Mouse (Mus musculus): Measurements from ENCODE around the gene Zfp59.
"Not testable (repeated sequence)": the region's sequence is repeated elsewhere in the genome, so short reads cannot be mapped to it uniquely, and the experiment has no call there.

The Zfp59 gene

DNA sequence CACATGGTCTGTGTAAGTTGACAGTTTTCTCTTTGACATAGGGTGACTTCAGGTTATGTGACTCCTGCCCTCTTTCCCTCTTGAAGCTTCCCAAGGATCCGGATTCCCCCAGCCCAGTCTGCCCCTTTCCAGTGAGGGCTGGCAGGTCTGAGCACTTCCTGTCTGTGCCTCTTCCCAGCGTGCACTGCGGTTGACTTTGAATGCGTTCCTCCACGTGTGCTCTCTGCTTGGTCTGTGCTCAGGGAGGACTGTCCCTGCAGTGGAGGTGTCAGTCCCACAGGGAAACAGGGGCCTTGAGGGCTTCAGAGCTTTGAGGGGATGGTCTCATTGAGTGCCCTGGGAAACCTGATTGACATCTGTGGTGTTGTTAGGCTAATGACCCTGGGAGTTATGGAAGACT, 24.2 kb downstream of the Zfp59 start:
- not testable (repeated sequence) for DNase-seq (ENCODE audit: low spot score)

DNA sequence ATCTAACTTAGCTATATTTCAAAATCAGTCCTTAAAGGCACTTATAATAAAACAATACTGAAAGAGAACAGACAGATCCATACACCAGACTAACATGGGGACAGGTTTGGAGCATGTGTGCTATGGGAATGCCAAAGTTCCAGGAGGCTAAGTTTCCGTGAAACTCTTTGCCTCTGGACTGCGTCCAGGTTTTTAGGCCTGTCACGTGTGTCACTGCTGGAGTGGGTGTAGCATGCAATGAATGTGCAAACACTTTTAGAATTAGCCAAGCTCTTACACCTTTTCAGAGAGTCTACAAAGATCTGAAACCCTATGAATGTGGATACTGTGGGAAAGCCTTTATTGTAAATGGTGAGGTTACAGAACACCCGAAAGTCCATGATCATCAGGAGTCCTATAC, 43.3 kb downstream of the Zfp59 start:
- DNase-seq (ENCODE audit: low spot score), result no peak

DNA sequence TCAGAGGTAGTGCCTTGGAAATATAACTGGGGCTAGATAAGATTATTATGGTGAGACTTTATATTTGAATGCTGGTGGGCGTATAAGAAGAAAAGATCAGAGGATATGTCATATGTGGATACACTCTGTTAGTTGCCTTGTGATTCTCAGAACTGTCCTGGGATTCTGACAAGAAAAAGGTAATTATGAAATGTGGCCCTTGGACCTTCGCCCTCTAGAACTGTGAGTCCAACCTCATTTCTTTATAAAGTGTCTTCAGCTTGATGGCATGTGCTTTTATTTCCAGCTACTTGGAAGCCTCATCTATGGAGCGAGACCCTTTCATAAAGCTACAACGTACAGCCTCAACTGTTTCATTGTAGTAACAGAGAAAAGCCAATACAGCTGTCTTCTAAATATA, 62.2 kb downstream of the Zfp59 start:
- no peak for DNase-seq (ENCODE audit: low spot score)

DNA sequence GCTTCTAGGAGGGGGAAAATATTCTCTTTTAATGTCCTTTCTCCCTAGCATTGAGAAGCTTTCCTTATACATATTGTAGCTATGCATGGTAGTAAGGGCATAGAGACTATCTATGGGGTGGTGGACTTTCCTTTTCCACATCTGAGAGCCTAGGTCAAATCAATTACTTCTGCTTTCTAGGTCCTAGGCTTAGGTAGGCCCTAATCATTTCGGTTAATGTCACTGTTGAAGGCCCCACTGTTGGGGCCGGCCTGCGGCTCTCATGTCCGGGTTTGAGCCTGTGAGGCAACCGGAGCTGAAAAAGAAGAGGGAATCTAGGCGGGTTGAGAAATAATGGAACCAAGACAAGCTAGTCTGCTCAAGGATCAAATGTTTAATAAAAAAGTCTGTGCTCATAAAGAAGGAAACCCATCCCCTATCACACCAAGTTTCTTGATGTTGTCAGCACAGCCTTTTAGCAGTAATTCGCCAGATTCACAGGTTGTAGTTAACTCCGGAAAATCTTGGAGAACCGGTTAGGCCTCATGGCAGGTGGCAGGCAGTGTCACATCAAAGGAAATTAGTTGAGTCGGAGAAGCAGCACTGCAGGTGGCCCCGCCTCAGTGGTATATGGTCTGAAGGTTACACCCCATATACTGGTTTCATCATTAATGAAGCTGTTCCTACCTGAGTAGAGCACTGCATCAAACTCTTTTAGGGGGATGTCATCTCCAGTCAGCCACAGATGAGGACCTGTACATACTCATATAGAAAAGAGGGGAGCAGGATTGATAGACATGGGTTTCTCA, 66.8 kb downstream of the Zfp59 start:
- DNase-seq (ENCODE audit: low spot score), result no peak
